Mouse (Mus musculus) midbrain, embryonic 11.5 days (tissue): ENCODE measurements around the gene Rpsa. TPM values are rescaled to one million over a fixed set of nuclear protein-coding genes. Genes with fewer than 3 reads are reported as not detected.

Source experiments
- ATAC-seq: fragments of 200-750 bp; cut with Nextera tagmentation; 2 replicates; pipeline ENCODE4 v1.8.0; 2017; ENCODE audit warnings: moderate TSS enrichment, moderate library complexity; ENCODE audit not compliant: low FRiP score
- DNase-seq: peaks from one replicate; pipeline ENCODE4 v3.0.0; 2015; ENCODE audit warnings: low spot score; ENCODE audit errors: missing footprints
- H3K27ac ChIP-seq: fragments of 300-500 bp; sonication (generic); 2 replicates; pipeline ENCODE4 v1.5.1; 2014; ENCODE audit warnings: low read depth, low read length
- H3K27me3 ChIP-seq: fragments of 300-500 bp; sonication (generic); 2 replicates; pipeline ENCODE4 v1.6.1; 2014; ENCODE audit warnings: mild to moderate bottlenecking, low read length, moderate library complexity, mixed read lengths; ENCODE audit not compliant: control insufficient read depth, insufficient read depth
- H3K36me3 ChIP-seq: fragments of 300-500 bp; sonication (generic); 2 replicates; pipeline ENCODE4 v1.6.1; 2014; ENCODE audit warnings: mild to moderate bottlenecking, low read length, moderate library complexity, mixed read lengths; ENCODE audit not compliant: control insufficient read depth, insufficient read depth
- H3K4me1 ChIP-seq: fragments of 300-500 bp; sonication (generic); 2 replicates; pipeline ENCODE4 v1.6.1; 2014; ENCODE audit warnings: low read length; ENCODE audit not compliant: control insufficient read depth, insufficient read depth
- H3K4me2 ChIP-seq: fragments of 300-500 bp; sonication (generic); 2 replicates; pipeline ENCODE4 v1.6.1; 2014; ENCODE audit warnings: mild to moderate bottlenecking, moderate library complexity
- H3K4me3 ChIP-seq: fragments of 300-500 bp; sonication (generic); 2 replicates; pipeline ENCODE4 v1.5.1; 2014; ENCODE audit warnings: low read depth, low read length
- H3K9ac ChIP-seq: fragments of 300-500 bp; sonication (generic); 2 replicates; pipeline ENCODE4 v1.6.1; 2014; ENCODE audit warnings: low read length
- H3K9me3 ChIP-seq: fragments of 300-500 bp; sonication (generic); 2 replicates; pipeline ENCODE4 v1.6.1; 2016; ENCODE audit warnings: low read length; ENCODE audit not compliant: control insufficient read depth
- WGBS: fragments of 180-500 bp; shearing (Covaris S2); extraction: QIAGEN DNeasy Blood & Tissue Kit; methylation state at CpG from one replicate; pipeline ENCODE4 v1.1.7; 2014; 5-methylcytosine and 5-hydroxymethylcytosine counted together
- polyA plus RNA-seq: library from polyadenylated mRNA; unstranded; fragments of >200 nt; fragmentation: Nextera tagmentation; extraction: Ambion mirVana; gene quantifications from 2 replicates; pipeline ENCODE4 v1.2.1, GENCODE M21; 2014

Gene Rpsa
- polyA plus RNA-seq, 1 experiment from 2014 or later = 1,482 TPM

DNA sequence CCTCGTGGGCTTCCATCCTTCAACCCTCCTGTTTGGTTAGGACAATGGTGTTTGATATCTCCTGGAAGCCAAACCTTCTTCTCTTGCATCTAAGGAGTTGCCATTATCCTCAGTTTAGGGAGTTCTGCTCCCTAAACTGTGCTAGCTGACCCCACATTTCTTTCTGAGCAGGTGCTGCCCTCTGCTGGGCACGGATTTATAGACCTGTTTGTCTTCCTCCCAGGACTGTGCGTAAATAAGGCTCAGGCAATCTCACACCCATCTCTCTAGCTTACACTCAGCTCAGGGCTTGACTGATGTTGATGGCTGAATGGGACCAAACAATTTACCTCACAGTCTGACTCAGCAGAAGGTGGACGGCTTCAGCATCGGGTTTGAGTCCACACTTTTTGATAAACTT lies 43.8 kb downstream of the Rpsa start:
- no peak for ATAC-seq
- Histone ChIP-seq H3K9me3 (no peaks in the 10 kb centered on the region), H3K27me3 (no peaks in the 10 kb centered on the region), H3K36me3 (no peaks in the 10 kb centered on the region), H3K9ac (no peak overlapping the region), H3K4me2 (no peak overlapping the region), H3K27ac (no peak overlapping the region), H3K4me1 (no peaks in the 10 kb centered on the region), H3K4me3 (no peak overlapping the region)
- WGBS = 45% methylated on average over 5 of the region's 5 CpGs
- DNase-seq = peak; percentile 92

DNA sequence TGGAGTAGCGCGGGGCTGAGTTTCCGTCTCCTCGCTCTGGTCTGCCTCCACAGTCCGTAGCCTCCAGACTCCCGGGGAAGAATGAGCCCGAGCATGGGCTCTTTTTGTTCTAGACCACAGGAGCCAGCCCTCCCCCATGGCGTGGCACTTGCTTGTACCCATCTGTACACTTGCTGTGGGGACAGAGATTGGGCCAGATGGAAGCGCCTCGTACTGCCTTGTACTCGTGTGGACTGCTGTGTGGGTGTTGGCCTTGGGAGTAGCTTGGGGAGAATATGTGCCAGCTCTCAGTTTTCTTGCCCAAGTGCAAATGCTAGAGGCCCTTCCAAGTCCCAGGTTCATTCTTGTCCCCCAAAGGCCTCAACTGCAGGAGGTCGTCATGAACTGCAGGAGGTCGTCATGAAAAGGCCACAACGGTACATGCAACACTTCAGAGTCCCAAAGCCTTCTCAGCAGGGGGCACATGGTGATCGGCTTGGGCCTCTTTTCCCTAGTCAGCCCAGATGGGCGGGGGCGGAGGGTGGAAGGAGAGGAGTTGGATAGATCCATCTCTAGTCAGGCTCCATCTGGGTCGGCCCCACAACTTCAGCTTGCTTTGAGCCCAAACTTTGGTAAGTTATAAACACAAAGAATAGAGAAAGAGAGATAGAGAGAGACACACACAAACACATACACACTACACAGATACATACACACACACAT lies 47.1 kb downstream of the Rpsa start:
- Histone ChIP-seq H3K36me3 (no peaks in the 10 kb centered on the region), H3K9me3 (no peaks in the 10 kb centered on the region), H3K4me2 (no peak overlapping the region), H3K9ac (no peak overlapping the region), H3K4me1 (no peaks in the 10 kb centered on the region), H3K4me3 (no peak overlapping the region), H3K27ac (no peak overlapping the region), H3K27me3 (no peaks in the 10 kb centered on the region)
- ATAC-seq = no peak
- peak; percentile 49 for DNase-seq
- WGBS = 80% methylated on average over 18 of the region's 18 CpGs

DNA sequence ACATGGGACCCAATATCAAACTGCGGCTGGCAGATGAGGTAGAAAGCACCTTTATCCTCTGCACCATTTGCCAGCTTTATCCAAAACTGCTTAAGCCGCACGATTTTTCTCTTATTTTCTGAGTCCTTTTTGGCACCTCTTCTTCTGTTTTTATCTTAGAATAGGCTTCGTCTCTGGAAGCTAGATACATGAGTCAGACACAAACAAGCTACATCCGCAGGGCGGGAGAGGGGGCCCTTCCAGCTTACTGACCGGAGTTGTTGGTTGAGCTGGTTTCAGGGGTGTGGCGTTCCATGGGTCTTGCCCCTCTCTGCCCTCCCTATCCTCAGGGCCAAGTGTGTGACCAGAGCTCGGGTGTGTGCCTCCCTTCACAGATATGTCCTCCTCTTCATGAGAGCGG lies 51.3 kb downstream of the Rpsa start:
- DNase-seq (no peak), ATAC-seq (no peak)
- no peak overlapping the region for H3K9ac ChIP-seq
- no peaks in the 10 kb centered on the region for H3K9me3 ChIP-seq
- 89% methylated on average over 10 of the region's 10 CpGs for WGBS
- no peak overlapping the region for H3K27ac ChIP-seq
- H3K4me1 ChIP-seq = no peaks in the 10 kb centered on the region
- no peaks in the 10 kb centered on the region for H3K27me3 ChIP-seq
- H3K36me3 ChIP-seq = no peaks in the 10 kb centered on the region
- H3K4me3 ChIP-seq = no peak overlapping the region
- no peak overlapping the region for H3K4me2 ChIP-seq

Other genes starting within 250 kb of the Rpsa start
- 61.2 and 61.4 TPM in 2 replicates for gene Wdr48, start 232.8 kb upstream of the Rpsa start, polyA plus RNA-seq
- 16.4 and 18.4 TPM in 2 replicates for gene Gorasp1, start 190.1 kb upstream of the Rpsa start, polyA plus RNA-seq
- gene Ttc21a, start 190.1 kb upstream of the Rpsa start, polyA plus RNA-seq = 0.10 and 0.20 TPM in 2 replicates
- 0.34 and 0.67 TPM in 2 replicates for gene Csrnp1, start 143.0 kb upstream of the Rpsa start, polyA plus RNA-seq
- gene Xirp1, start 104.1 kb upstream of the Rpsa start, polyA plus RNA-seq = not detected in 2 replicates
- gene Cx3cr1, start 57.8 kb upstream of the Rpsa start, polyA plus RNA-seq = 2.9 and 4.3 TPM in 2 replicates
- gene Ccr8, start 35.6 kb upstream of the Rpsa start, polyA plus RNA-seq = not detected in 2 replicates
- gene Slc25a38, start 17.3 kb upstream of the Rpsa start, polyA plus RNA-seq = 33.9 and 36.7 TPM in 2 replicates
- gene Mobp, start 22.0 kb downstream of the Rpsa start, polyA plus RNA-seq = 0.26 and 0.82 TPM in 2 replicates
- 0.94 and 1.6 TPM in 2 replicates for gene Myrip, start 173.8 kb downstream of the Rpsa start, polyA plus RNA-seq